Mouse (Mus musculus): ENCODE data around the gene Rabac1. TPM values are rescaled to one million over a fixed set of nuclear protein-coding genes. Genes with fewer than 3 reads are reported as not detected.
A peak's percentile ranks its signal among the peaks of the same experiment; 100 is the strongest.

The Rabac1 gene
- polyA plus RNA-seq, 1 experiment from 2014 or later, result 157 TPM

DNA sequence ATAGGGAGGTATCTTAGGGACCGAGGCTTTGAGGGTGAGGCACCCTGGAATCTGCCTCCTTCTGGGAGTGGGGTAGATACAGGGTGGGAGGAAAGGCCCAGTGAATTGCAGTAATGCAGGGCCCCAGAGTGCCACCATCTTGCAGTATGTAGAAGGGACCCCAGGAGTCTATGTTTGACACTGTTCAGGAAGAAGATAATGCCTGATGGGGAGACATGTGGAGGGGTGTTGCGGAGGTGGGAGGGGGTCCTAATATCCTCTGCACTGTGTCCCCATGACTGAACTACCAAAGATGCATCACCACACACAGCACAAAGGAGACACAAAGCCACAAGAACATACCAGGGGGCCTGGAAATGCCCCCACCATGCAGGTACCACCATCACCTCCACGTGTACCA, 33.6 kb upstream of the Rabac1 start:
- Histone ChIP-seq H3K4me2 (peak overlapping the region; percentile 65), H3K9ac (ENCODE audit: low read depth, low read length) (no peak overlapping the region), H3K36me3 (ENCODE audit: control insufficient read depth, insufficient read depth, low read length) (no peaks in the 10 kb centered on the region), H3K27me3 (ENCODE audit: control insufficient read depth, insufficient read depth, low read length) (peaks cover 81% of the 10 kb centered on the region), H3K4me1 (ENCODE audit: control insufficient read depth, insufficient read depth, low read length) (peaks cover 29% of the 10 kb centered on the region), H3K4me3 (ENCODE audit: low read depth, low read length) (peak overlapping the region; percentile 45; the same call in 1 of the 2 replicates), H3K9me3 (replicated peaks; ENCODE audit: control insufficient read depth, low read length) (no peaks in the 10 kb centered on the region), H3K27ac (ENCODE audit: low read depth, low read length) (no peak overlapping the region)
- no peak for ATAC-seq (replicated peaks; ENCODE audit: insufficient number of reproducible peaks, low FRiP score, low TSS enrichment)
- 65% methylated on average over 3 of the region's 3 CpGs for WGBS (ENCODE audit: insufficient replicate concordance)

DNA sequence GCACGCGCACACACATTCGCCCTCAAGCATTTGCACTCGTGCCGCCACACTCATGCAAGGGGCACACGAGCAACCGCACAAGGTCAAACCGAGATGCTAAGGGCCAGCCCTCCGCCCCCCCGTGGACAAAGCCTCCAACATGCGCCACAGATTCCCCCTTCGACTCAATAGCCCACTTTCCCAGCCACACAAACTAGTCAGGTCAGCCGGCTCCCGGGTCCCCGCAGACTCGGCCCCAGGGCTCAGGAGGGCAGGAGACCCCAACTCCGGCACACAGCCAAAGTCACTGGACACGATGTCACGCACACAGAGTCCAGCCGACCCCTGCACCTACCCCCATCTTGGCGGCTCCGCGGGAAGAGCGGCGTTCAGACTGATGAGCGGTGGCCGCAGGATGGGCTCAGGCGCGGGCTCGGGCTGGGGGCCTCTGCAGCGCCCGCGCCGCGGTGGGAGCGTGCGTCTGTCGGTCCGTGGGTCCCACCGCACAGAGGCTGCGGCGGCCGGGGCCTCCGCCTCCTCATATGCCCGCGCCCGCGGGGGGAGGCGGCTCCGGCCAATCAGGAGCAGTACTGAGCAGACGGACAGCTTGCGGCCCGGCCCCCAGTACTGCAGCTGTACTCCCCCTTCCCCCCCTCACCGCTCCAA, 33.0 kb upstream of the Rabac1 start, which contains the start of gene Atp1a3:
Atp1a3 (minus strand) TSS at position 538 of the 645 bp plus-strand sequence.
- ATAC-seq (replicated peaks; ENCODE audit: insufficient number of reproducible peaks, low FRiP score, low TSS enrichment), result no peak
- Histone ChIP-seq H3K4me2 (peak within 1 kb of the TSS; percentile 65), H3K36me3 (ENCODE audit: control insufficient read depth, insufficient read depth, low read length) (no peaks in the 10 kb centered on the region), H3K27ac (ENCODE audit: low read depth, low read length) (no peak within 1 kb of the TSS), H3K9me3 (replicated peaks; ENCODE audit: control insufficient read depth, low read length) (no peaks in the 10 kb centered on the region), H3K4me3 (ENCODE audit: low read depth, low read length) (peak within 1 kb of the TSS; percentile 45), H3K9ac (ENCODE audit: low read depth, low read length) (no peak within 1 kb of the TSS), H3K4me1 (ENCODE audit: control insufficient read depth, insufficient read depth, low read length) (peaks cover 25% of the 10 kb centered on the region), H3K27me3 (ENCODE audit: control insufficient read depth, insufficient read depth, low read length) (peaks cover 74% of the 10 kb centered on the region)
- 2% methylated on average over 53 of the region's 54 CpGs for WGBS (ENCODE audit: insufficient replicate concordance)

DNA sequence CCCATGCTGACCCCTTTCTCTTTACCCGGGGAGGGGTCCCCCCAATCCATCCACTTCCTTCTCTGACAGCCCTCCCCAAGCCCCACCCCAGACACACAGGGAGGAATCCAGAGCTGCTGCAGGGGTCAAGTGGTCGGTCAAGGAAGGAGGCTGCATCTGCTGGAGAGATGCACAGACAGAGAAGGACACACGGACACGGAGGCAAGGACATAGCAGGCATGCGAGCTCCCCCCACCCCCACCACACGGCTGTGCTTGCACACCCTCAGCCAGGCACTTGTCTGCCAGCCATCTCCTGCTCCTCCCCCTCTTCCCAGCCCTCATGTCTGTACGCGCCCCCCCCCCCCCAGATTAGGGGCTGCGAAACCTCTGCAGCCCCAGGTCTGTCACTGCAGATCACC, 32.3 kb upstream of the Rabac1 start:
- Histone ChIP-seq H3K36me3 (ENCODE audit: control insufficient read depth, insufficient read depth, low read length) (no peaks in the 10 kb centered on the region), H3K4me3 (ENCODE audit: low read depth, low read length) (peak overlapping the region; percentile 45; the same call in 1 of the 2 replicates), H3K9me3 (replicated peaks; ENCODE audit: control insufficient read depth, low read length) (no peaks in the 10 kb centered on the region), H3K4me1 (ENCODE audit: control insufficient read depth, insufficient read depth, low read length) (peaks cover 18% of the 10 kb centered on the region; the same call in 1 of the 2 replicates), H3K27ac (ENCODE audit: low read depth, low read length) (no peak overlapping the region), H3K9ac (ENCODE audit: low read depth, low read length) (no peak overlapping the region), H3K27me3 (ENCODE audit: control insufficient read depth, insufficient read depth, low read length) (peaks cover 67% of the 10 kb centered on the region), H3K4me2 (peak overlapping the region; percentile 65)
- ATAC-seq (replicated peaks; ENCODE audit: insufficient number of reproducible peaks, low FRiP score, low TSS enrichment), result no peak
- 39% methylated on average over 7 of the region's 9 CpGs for WGBS (ENCODE audit: insufficient replicate concordance)

DNA sequence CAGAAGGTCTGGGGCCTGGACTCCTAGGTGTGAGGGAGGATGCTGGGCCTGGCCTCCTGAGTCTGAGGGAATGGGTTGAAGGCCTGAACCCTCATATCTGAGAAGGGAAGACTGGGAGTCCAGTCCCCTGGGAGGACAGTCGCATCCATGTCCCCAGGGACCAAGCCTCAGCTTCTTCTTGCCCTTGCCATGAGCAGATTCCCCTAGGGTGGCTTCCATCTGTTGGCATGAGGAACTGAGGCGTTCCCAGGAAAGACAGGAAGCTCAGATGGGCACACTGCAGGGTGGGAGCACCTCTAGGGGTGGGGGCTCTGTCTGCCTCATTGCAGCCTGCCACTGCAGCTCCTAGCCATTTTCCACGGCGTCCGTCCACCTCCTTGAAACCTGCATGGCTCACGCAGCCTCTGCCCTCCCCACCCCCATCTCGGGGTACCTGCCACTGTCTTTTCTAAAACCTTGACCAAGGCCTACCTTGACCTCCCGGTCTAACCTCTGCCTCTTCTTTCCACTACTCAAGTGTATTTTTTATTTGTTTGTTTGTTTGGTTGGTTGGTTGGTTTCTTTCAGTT, 31.4 kb upstream of the Rabac1 start:
- Histone ChIP-seq H3K9ac (ENCODE audit: low read depth, low read length) (no peak overlapping the region), H3K4me3 (ENCODE audit: low read depth, low read length) (no peak overlapping the region), H3K9me3 (replicated peaks; ENCODE audit: control insufficient read depth, low read length) (no peaks in the 10 kb centered on the region), H3K4me2 (no peak overlapping the region), H3K27me3 (ENCODE audit: control insufficient read depth, insufficient read depth, low read length) (peaks cover 58% of the 10 kb centered on the region), H3K4me1 (ENCODE audit: control insufficient read depth, insufficient read depth, low read length) (peaks cover 12% of the 10 kb centered on the region; the same call in 1 of the 2 replicates), H3K27ac (ENCODE audit: low read depth, low read length) (no peak overlapping the region), H3K36me3 (ENCODE audit: control insufficient read depth, insufficient read depth, low read length) (no peaks in the 10 kb centered on the region)
- 80% methylated on average over 8 of the region's 8 CpGs for WGBS (ENCODE audit: insufficient replicate concordance)
- ATAC-seq (replicated peaks; ENCODE audit: insufficient number of reproducible peaks, low FRiP score, low TSS enrichment), result no peak

DNA sequence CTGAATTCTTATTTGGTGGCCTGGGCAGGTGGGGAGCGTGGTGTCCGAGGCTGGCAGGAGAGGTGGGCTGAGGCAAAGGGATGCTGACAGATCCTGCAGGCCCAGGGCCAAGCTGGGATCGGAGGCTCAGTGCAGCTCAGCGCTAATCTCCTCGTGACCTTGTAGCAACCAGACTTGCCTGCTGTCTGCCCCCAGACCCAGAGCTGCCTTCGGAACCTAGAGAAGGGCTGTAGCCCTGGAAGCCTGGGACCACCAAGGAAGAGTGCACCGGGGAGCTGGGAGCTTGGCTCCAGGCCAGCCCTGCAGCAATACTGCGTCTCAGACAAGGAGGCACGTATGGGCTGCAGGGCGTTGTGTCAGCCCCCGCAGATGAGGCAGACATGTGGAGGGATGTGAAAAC, 30.7 kb upstream of the Rabac1 start:
- Histone ChIP-seq H3K27me3 (ENCODE audit: control insufficient read depth, insufficient read depth, low read length) (peaks cover 52% of the 10 kb centered on the region), H3K27ac (ENCODE audit: low read depth, low read length) (no peak overlapping the region), H3K4me3 (ENCODE audit: low read depth, low read length) (no peak overlapping the region), H3K4me1 (ENCODE audit: control insufficient read depth, insufficient read depth, low read length) (peaks cover 9% of the 10 kb centered on the region; the same call in 1 of the 2 replicates), H3K9ac (ENCODE audit: low read depth, low read length) (no peak overlapping the region), H3K36me3 (ENCODE audit: control insufficient read depth, insufficient read depth, low read length) (no peaks in the 10 kb centered on the region), H3K9me3 (replicated peaks; ENCODE audit: control insufficient read depth, low read length) (no peaks in the 10 kb centered on the region), H3K4me2 (no peak overlapping the region)
- WGBS (ENCODE audit: insufficient replicate concordance), result 41% methylated on average over 11 of the region's 11 CpGs
- ATAC-seq (replicated peaks; ENCODE audit: insufficient number of reproducible peaks, low FRiP score, low TSS enrichment), result no peak

DNA sequence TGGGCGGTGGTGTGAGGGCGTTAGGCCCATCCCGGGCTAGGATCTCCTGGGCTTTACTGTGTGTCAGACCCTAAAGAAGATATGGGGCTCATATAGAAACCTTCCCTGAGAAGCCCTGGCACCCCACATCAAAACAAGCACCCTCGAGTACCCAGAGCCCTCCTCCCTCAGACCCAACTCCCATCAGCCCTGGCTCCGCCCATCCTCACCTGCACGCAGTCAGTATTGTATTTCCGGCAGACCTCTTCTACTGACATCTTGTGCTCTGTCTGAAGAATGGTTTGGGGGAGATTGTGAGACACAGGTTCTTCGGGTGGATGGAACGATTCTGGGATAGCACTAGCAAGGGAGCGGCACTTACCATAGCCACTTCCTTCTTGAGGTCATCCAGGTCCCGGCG, 28.2 kb upstream of the Rabac1 start:
- H3K4me3 ChIP-seq (ENCODE audit: low read depth, low read length), result no peak overlapping the region
- no peaks in the 10 kb centered on the region for H3K9me3 ChIP-seq (replicated peaks; ENCODE audit: control insufficient read depth, low read length)
- no peak for ATAC-seq (replicated peaks; ENCODE audit: insufficient number of reproducible peaks, low FRiP score, low TSS enrichment)
- H3K27ac ChIP-seq (ENCODE audit: low read depth, low read length), result no peak overlapping the region
- H3K4me1 ChIP-seq (ENCODE audit: control insufficient read depth, insufficient read depth, low read length), result peaks cover 9% of the 10 kb centered on the region; the same call in 1 of the 2 replicates
- peaks cover 26% of the 10 kb centered on the region for H3K27me3 ChIP-seq (ENCODE audit: control insufficient read depth, insufficient read depth, low read length)
- no peak overlapping the region for H3K9ac ChIP-seq (ENCODE audit: low read depth, low read length)
- no peaks in the 10 kb centered on the region for H3K36me3 ChIP-seq (ENCODE audit: control insufficient read depth, insufficient read depth, low read length)
- WGBS (ENCODE audit: insufficient replicate concordance), result 59% methylated on average over 12 of the region's 12 CpGs
- H3K4me2 ChIP-seq, result no peak overlapping the region

DNA sequence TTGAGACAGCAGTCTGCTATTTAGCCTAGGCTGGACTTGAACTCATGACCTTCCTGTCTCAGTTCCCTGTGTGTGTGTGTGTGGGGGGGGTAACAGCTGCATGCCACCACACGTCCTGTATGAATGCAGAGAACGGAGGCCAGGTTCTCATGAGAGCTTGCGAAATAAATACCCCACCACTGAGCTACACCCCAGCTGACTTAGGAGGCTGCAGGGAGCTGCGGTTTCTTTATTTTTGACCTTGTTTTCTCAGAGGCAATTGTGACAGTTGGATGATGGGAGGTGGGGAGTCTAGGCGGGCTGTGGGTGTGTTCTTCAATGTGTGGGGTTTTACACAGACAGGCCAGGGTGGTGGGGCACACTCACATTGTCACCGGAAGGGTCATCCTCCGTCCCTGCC, 27.7 kb upstream of the Rabac1 start:
- WGBS (ENCODE audit: insufficient replicate concordance), result 73% methylated on average over 7 of the region's 7 CpGs
- H3K36me3 ChIP-seq (ENCODE audit: control insufficient read depth, insufficient read depth, low read length), result no peaks in the 10 kb centered on the region
- no peaks in the 10 kb centered on the region for H3K9me3 ChIP-seq (replicated peaks; ENCODE audit: control insufficient read depth, low read length)
- no peak overlapping the region for H3K9ac ChIP-seq (ENCODE audit: low read depth, low read length)
- ATAC-seq (replicated peaks; ENCODE audit: insufficient number of reproducible peaks, low FRiP score, low TSS enrichment), result no peak
- no peak overlapping the region for H3K27ac ChIP-seq (ENCODE audit: low read depth, low read length)
- no peak overlapping the region for H3K4me3 ChIP-seq (ENCODE audit: low read depth, low read length)
- H3K4me2 ChIP-seq, result no peak overlapping the region
- peaks cover 21% of the 10 kb centered on the region for H3K27me3 ChIP-seq (ENCODE audit: control insufficient read depth, insufficient read depth, low read length)
- peaks cover 4% of the 10 kb centered on the region; the same call in 1 of the 2 replicates for H3K4me1 ChIP-seq (ENCODE audit: control insufficient read depth, insufficient read depth, low read length)

DNA sequence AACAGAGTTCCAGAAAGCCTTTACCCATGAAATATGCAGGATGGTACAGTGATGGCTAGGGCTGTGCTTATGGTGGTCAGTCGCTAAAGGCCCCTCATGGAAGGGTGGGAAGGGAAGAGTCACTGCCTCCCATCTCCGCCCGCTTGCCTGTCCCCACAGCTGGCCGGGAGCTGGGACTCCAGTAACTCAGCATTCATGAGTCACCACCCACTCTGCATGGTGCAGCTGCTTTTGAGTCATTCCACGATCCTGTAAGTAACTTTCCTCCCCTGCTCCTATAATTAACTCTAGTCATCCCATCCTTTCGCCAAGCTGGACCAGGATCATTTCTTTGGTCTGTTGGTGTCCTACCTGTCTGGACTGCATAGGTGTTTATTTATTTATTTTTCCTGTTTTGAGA, 20.5 kb upstream of the Rabac1 start:
- Histone ChIP-seq H3K27me3 (ENCODE audit: control insufficient read depth, insufficient read depth, low read length) (peaks cover 5% of the 10 kb centered on the region), H3K27ac (ENCODE audit: low read depth, low read length) (no peak overlapping the region), H3K9me3 (replicated peaks; ENCODE audit: control insufficient read depth, low read length) (no peaks in the 10 kb centered on the region), H3K4me1 (ENCODE audit: control insufficient read depth, insufficient read depth, low read length) (no peaks in the 10 kb centered on the region), H3K4me3 (ENCODE audit: low read depth, low read length) (no peak overlapping the region), H3K36me3 (ENCODE audit: control insufficient read depth, insufficient read depth, low read length) (no peaks in the 10 kb centered on the region), H3K9ac (ENCODE audit: low read depth, low read length) (no peak overlapping the region), H3K4me2 (no peak overlapping the region)
- 69% methylated on average over 6 of the region's 6 CpGs for WGBS (ENCODE audit: insufficient replicate concordance)
- no peak for ATAC-seq (replicated peaks; ENCODE audit: insufficient number of reproducible peaks, low FRiP score, low TSS enrichment)

DNA sequence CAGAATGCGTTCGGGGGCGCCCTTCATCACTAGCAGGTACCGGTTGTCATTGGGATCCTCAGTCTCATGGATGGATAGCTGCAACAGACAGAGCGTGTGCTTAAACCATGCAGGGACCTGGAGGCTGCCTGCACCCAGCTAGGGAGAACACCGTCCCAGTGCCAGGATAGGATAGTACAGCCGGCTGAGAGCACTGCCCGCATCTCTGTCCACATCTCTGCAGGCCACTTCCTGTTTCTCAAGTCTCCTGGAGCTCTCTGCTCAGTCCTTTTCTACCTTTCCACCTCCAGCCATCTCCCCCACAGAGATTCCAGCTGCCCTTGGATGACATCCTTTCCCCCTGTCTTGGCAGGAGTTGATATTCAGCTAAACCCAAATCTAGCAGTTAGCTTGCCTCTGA, 17.9 kb upstream of the Rabac1 start:
- Histone ChIP-seq H3K4me3 (ENCODE audit: low read depth, low read length) (no peak overlapping the region), H3K27me3 (ENCODE audit: control insufficient read depth, insufficient read depth, low read length) (peaks cover 5% of the 10 kb centered on the region), H3K9me3 (replicated peaks; ENCODE audit: control insufficient read depth, low read length) (0 out of 2 replicates have a peak, but pooled peaks cover 2% of the 10 kb centered on the region), H3K36me3 (ENCODE audit: control insufficient read depth, insufficient read depth, low read length) (no peaks in the 10 kb centered on the region), H3K4me1 (ENCODE audit: control insufficient read depth, insufficient read depth, low read length) (no peaks in the 10 kb centered on the region), H3K9ac (ENCODE audit: low read depth, low read length) (no peak overlapping the region), H3K27ac (ENCODE audit: low read depth, low read length) (no peak overlapping the region), H3K4me2 (no peak overlapping the region)
- no peak for ATAC-seq (replicated peaks; ENCODE audit: insufficient number of reproducible peaks, low FRiP score, low TSS enrichment)
- WGBS (ENCODE audit: insufficient replicate concordance), result 82% methylated on average over 8 of the region's 8 CpGs
